11 mouse cellular contexts compared by ENCODE assay signal in genomic region chr15:83304804-83305191, GRCm38 (mm10). TPM values are rescaled to one million over a fixed set of nuclear protein-coding genes. Genes with fewer than 3 reads are reported as not detected.
A peak's percentile ranks its signal among the peaks of the same experiment; 100 is the strongest.
DNase-seq lines count a peak whose midpoint lies in the region; ATAC-seq and TF ChIP-seq lines count a peak whose summit lies in the region.
"Had no signal": no experiment of that assay in that cellular context is flagged by ENCODE, and none has a peak within 500 bp of the region (broad histone marks: within the 10 kb centered on the region; RNA-seq: fewer than 3 reads in every experiment).

No protein-coding gene starts in this region.

- no peak for TF ChIP-seq EP300 in liver, postnatal 0 days (IDR thresholded peaks at IDR 0.05; ENCODE audit: low read depth)

- H3K9me3 ChIP-seq in heart, embryonic 16.5 days (replicated peaks; ENCODE audit: control insufficient read depth, low read length): no peaks in the 10 kb centered on the region
- H3K9me3 ChIP-seq in liver, embryonic 12.5 days (replicated peaks): no peaks in the 10 kb centered on the region
- no peaks in the 10 kb centered on the region for H3K9me3 ChIP-seq in liver, postnatal 0 days (ENCODE audit: low read length)
- no peaks in the 10 kb centered on the region for H3K9me3 ChIP-seq in intestine, embryonic 15.5 days

- peaks cover 5% of the 10 kb centered on the region for H3K4me1 ChIP-seq in heart, embryonic 16.5 days (ENCODE audit: control insufficient read depth, insufficient read depth, low read length)
- H3K4me1 ChIP-seq in liver, embryonic 12.5 days: peaks cover 46% of the 10 kb centered on the region
- peaks cover 20% of the 10 kb centered on the region for H3K4me1 ChIP-seq in liver, postnatal 0 days (ENCODE audit: insufficient read depth)
- H3K4me1 ChIP-seq in intestine, embryonic 15.5 days (replicated peaks): peaks cover 26% of the 10 kb centered on the region

- DNase-seq in heart, adult 18-20 months: no peak
- no peak for DNase-seq in liver, postnatal 0 days
- DNase-seq in ES-CJ7 (ENCODE audit: low read depth, low spot score): peak; percentile 21
- no peak for DNase-seq in ovary, postnatal 36 days (ENCODE audit: low spot score)
- DNase-seq: layer of hippocampus, adult 9-11 months; thymus, postnatal 14 days had no signal

- H3K27me3 ChIP-seq in heart, embryonic 16.5 days (ENCODE audit: control insufficient read depth, insufficient read depth, low read length): no peaks in the 10 kb centered on the region
- no peaks in the 10 kb centered on the region for H3K27me3 ChIP-seq in liver, embryonic 12.5 days (replicated peaks)
- H3K27me3 ChIP-seq in liver, postnatal 0 days (ENCODE audit: insufficient read depth, low read length): no peaks in the 10 kb centered on the region
- no peaks in the 10 kb centered on the region for H3K27me3 ChIP-seq in intestine, embryonic 15.5 days (replicated peaks)

- 89% methylated on average over 9 of the region's 9 CpGs for WGBS in heart, embryonic 16.5 days
- 86% methylated on average over 9 of the region's 9 CpGs for WGBS in liver, embryonic 12.5 days (ENCODE audit: insufficient replicate concordance)
- WGBS in liver, postnatal 0 days (ENCODE audit: insufficient replicate concordance): 90% methylated on average over 9 of the region's 9 CpGs
- WGBS in intestine, embryonic 15.5 days: 91% methylated on average over 9 of the region's 9 CpGs

- H3K27ac ChIP-seq in heart, embryonic 16.5 days (ENCODE audit: low read length): 0 out of 2 replicates have a peak overlapping the region, but pooled peaks have one; percentile 49
- H3K27ac ChIP-seq in liver, embryonic 12.5 days: 0 out of 2 replicates have a peak overlapping the region, but pooled peaks have one; percentile 33
- no peak overlapping the region for H3K27ac ChIP-seq in liver, postnatal 0 days (ENCODE audit: low read depth)
- H3K27ac ChIP-seq in intestine, embryonic 15.5 days: peak overlapping the region; percentile 62

- no peak overlapping the region for H3K9ac ChIP-seq in heart, embryonic 16.5 days (ENCODE audit: low read length)
- no peak overlapping the region for H3K9ac ChIP-seq in liver, embryonic 12.5 days
- no peak overlapping the region for H3K9ac ChIP-seq in liver, postnatal 0 days (replicated peaks)
- no peak overlapping the region for H3K9ac ChIP-seq in intestine, embryonic 15.5 days

- no peak overlapping the region for H3K4me2 ChIP-seq in heart, embryonic 16.5 days (ENCODE audit: low read depth, low read length)
- H3K4me2 ChIP-seq in liver, embryonic 12.5 days: no peak overlapping the region
- H3K4me2 ChIP-seq in liver, postnatal 0 days (ENCODE audit: low read depth, low read length): no peak overlapping the region
- no peak overlapping the region for H3K4me2 ChIP-seq in intestine, embryonic 15.5 days (replicated peaks)

- no peak for ATAC-seq in heart, embryonic 16.5 days (replicated peaks; ENCODE audit: extremely low read depth, insufficient read depth, low FRiP score)
- no peak for ATAC-seq in liver, embryonic 12.5 days
- ATAC-seq in liver, postnatal 0 days: no peak
- ATAC-seq in intestine, embryonic 15.5 days: peak; percentile 9; the same call in 1 of the 2 replicates
- ATAC-seq in megakaryocyte, adult 5-6 weeks (ENCODE audit: poor library complexity, severe bottlenecking): no peak
- ATAC-seq: inflammation-experienced regulatory T-cells, adult 6 months had no signal

- TF ChIP-seq CTCF in liver, postnatal 0 days (IDR thresholded peaks at IDR 0.05; ENCODE audit: low read depth): no peak

- peaks cover 22% of the 10 kb centered on the region for H3K36me3 ChIP-seq in heart, embryonic 16.5 days (ENCODE audit: control insufficient read depth, insufficient read depth)
- peaks cover 42% of the 10 kb centered on the region for H3K36me3 ChIP-seq in liver, embryonic 12.5 days
- H3K36me3 ChIP-seq in liver, postnatal 0 days (replicated peaks; ENCODE audit: insufficient read depth, low read length): peaks cover 26% of the 10 kb centered on the region
- peaks cover 29% of the 10 kb centered on the region for H3K36me3 ChIP-seq in intestine, embryonic 15.5 days

- no peak overlapping the region for H3K4me3 ChIP-seq in heart, embryonic 16.5 days (ENCODE audit: low read length)
- no peak overlapping the region for H3K4me3 ChIP-seq in liver, embryonic 12.5 days
- H3K4me3 ChIP-seq in liver, postnatal 0 days (ENCODE audit: low read depth, low read length): no peak overlapping the region
- H3K4me3 ChIP-seq in intestine, embryonic 15.5 days (replicated peaks): no peak overlapping the region

RNA-seq across cellular contexts. Expression of gene Arfgap3, which starts 45.2 kb away (rescaled TPM):
- 42.0 and 44.6 TPM in 2 replicates for polyA plus RNA-seq in heart, embryonic 16.5 days (2015; fragmentation: Nextera tagmentation; extraction: Ambion mirVana)
- 10 to 100 TPM in 1 of 2 experiments, 1 to 10 TPM in 1; 10.0 to 12.1 TPM for total RNA-seq in heart, adult 18-20 months (2021)
- 16.2 and 19.9 TPM in 2 replicates for polyA plus RNA-seq in liver, embryonic 12.5 days (2016; fragmentation: Nextera tagmentation; extraction: Ambion mirVana)
- polyA plus RNA-seq in liver, postnatal 0 days (2015; fragmentation: Nextera tagmentation; extraction: Ambion mirVana): 9.6 and 9.9 TPM in 2 replicates
- 60.5 and 62.9 TPM in 2 replicates for polyA plus RNA-seq in intestine, embryonic 15.5 days (2015; fragmentation: Nextera tagmentation; extraction: Ambion mirVana)
- total RNA-seq in megakaryocyte, adult 5-6 weeks (2015): 15.6 and 26.2 TPM in 2 replicates
- total RNA-seq in megakaryocyte, adult 5-6 weeks (2017): 20.9 and 21.6 TPM in 2 replicates

RNA-seq across cellular contexts. Expression of gene A4galt, which starts 53.2 kb away (rescaled TPM):
- polyA plus RNA-seq in heart, embryonic 16.5 days (2015; fragmentation: Nextera tagmentation; extraction: Ambion mirVana): 1.3 TPM in 2 replicates
- 1 to 10 TPM; 7.0 to 7.2 TPM for total RNA-seq in heart, adult 18-20 months (2021)
- polyA plus RNA-seq in liver, embryonic 12.5 days (2016; fragmentation: Nextera tagmentation; extraction: Ambion mirVana): 0.08 TPM in 2 replicates
- polyA plus RNA-seq in liver, postnatal 0 days (2015; fragmentation: Nextera tagmentation; extraction: Ambion mirVana): 0.13 and 0.25 TPM in 2 replicates
- polyA plus RNA-seq in intestine, embryonic 15.5 days (2015; fragmentation: Nextera tagmentation; extraction: Ambion mirVana): 3.3 and 4.2 TPM in 2 replicates
- not detected in 2 replicates for total RNA-seq in megakaryocyte, adult 5-6 weeks (2015)
- not detected in 2 replicates for total RNA-seq in megakaryocyte, adult 5-6 weeks (2017)
- polyA plus RNA-seq: inflammation-experienced regulatory T-cells, adult 6 months had no signal
